Mouse (Mus musculus) gastrocnemius, postnatal 4 days (tissue): Measurements from ENCODE around the gene Mlph. TPM values are rescaled to one million over a fixed set of nuclear protein-coding genes. Genes with fewer than 3 reads are reported as not detected.

Experiments
- DNase-seq, 2 experiments: peaks; one replicate each; pipeline ENCODE4 v3.0.0; 2021 to 2022; ENCODE audit warnings: low spot score in 2 of 2, mixed read lengths in 2 of 2
- long read RNA-seq, 2 experiments: library from polyadenylated mRNA; stranded (forward); transcript quantifications; one replicate each; pipeline ENCODE4 v2.0.0; 2021
- total RNA-seq, 2 experiments: library from RNA; stranded (reverse); gene quantifications; 2 replicates each; pipeline ENCODE4 v1.2.3; 2021

The Mlph gene
- total RNA-seq, result under 1 TPM; 0.59 to 0.75 TPM
- long read RNA-seq, experiment 1, result 0 reads
- long read RNA-seq, experiment 2, partial matches to known transcripts, result 0 of 1 reads
- long read RNA-seq, experiment 2, other reads (novel, unspliced or antisense), result 1 of 1 reads

DNA sequence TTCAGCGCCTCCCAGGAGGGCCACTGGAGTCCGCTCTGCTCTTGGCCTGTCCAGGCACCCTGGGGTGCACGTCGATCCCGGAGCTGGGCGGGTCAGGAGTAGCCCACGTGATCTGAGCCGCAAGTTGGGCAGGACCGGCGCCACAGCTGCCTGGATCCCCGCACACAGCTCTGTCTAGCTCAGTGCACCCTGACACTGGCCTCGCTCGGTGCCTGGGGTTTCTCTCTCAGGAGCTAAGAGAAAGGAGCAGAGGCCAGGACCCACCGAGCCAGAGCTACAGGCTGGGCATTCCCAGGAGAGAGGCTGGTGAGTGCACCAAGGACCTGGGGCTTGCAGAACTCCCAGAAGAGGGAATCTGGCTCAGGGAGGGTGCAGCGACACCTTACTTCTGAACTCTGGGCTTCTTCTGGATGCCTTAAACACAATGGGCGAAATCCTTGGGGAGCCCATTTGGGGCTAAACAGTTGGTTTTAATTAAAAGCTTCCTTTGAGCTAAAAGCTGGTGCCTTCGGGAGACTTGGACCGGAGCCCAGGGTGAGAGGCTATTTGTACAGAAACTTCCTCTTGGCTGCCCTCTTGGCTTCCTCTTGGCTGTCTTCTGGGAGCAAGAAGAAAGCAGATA lies at the start of gene Mlph:
Gene Mlph (plus strand): TSS at position 138 of the 622 bp plus-strand sequence.
- peak in 1 of 2 experiments; percentile 43 for DNase-seq

DNA sequence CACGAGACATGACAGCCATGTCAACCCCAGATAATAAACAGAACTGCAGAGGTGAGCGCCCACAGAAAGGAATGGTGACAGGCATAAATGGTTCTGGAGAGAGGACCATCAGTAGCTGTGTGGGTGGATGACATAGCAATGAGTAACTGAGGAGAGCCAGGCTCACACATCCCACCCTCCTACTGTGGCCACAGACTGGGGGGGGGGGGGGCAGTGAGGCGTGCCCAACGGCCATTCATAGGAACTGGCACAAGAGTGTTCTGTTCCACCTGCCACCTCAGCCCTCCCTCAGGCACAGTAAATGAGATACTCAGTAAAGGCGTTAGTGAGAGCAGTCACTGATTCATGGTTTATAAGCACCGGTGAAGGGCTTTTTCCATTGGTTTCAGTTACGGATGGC lies 48.2 kb upstream of the Mlph start:
- DNase-seq, result no peak

DNA sequence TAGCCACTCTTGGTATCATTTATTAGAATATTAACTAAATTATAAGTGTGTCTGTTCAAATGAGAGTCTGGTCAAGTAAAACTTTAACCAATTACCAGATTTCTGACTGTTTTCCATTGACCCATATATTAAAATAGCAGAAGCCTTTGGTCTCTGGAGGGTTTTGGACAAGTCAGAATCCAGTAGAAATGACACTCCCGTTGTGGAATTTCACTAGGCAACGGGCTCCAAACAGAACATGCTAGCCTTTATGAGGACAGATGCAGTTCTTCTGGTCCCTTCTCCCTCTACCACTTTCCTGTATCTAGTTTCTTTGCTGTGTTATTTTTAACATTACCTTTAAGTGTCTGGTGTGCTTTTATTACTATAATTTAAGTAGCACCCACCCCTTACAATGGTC lies 44.3 kb upstream of the Mlph start:
- DNase-seq, result no peak

DNA sequence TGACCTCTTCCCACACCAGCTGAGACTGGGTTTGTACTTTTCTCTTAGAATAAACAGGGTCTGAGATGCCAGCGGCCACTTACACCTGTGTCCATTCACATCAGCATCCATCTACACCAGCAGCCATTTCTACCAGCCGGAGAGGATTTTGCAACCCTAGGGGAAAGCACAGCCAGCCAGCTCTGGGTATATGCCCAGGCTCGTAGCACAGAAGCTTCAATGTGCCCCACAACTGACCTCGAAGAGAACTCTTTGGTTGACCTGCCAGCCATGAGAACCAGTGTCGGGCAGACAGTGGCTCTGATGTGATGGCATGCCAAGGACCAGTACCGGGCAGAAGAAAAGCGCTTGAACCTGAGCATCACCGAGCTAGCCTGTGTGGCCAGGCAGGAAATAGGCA lies 39.5 kb upstream of the Mlph start:
- DNase-seq, result no peak

DNA sequence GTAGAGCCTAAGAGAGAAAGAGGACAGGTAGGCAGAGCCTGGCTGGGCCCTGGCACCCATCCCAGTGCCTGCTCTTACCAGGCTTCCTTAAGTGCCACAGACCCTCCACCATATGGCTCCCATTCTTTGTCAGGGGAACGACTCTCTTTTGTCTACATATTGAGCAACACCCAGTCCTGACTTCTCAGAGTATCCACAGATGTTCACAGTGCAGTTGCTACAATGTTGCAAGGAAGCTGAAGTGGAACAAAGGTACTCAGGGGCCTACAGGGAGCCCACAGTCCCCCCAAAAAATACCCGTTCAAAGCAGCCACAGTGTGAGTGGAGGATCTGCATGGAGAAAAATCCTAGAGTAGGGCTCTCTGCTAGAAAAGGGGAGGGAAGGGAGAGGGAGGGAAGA lies 38.9 kb upstream of the Mlph start:
- no peak for DNase-seq

DNA sequence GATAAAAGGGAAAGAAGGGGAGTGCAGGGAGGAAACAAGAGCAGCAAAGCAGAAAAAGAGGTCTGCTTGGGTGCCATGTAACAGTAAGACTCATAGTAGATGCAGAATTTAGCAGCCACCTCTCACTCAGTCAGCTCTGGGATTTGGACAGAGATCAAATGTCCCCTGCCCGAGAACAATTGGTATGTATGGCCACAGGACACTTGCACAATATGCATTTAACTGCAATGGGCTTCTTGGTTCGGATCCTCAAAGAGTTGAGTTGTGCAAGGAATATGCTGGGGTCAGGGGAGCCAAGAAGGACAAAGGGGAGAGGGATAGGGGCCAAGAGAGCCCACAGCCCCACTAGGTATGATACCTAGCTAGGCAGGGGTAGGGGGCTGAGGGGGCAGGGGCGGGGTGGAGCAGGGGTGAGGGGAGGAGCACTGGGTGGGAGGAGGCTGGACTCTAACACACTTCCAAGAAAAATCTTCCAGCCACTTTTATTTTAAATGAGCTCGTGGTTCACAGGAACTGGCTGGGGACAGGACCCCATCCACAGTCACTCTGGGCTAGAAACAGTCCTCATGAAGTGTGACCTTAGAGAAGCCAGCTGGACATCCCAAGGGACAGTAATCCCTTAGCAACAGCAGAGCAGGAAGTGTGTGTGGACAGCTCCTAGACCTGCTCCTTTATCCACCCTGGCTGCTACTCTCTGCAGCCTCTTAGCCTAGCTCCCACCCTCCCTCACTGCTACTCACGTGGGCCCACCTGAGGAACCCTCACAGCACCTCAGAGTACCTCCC lies 38.2 kb upstream of the Mlph start:
- DNase-seq, result no peak

DNA sequence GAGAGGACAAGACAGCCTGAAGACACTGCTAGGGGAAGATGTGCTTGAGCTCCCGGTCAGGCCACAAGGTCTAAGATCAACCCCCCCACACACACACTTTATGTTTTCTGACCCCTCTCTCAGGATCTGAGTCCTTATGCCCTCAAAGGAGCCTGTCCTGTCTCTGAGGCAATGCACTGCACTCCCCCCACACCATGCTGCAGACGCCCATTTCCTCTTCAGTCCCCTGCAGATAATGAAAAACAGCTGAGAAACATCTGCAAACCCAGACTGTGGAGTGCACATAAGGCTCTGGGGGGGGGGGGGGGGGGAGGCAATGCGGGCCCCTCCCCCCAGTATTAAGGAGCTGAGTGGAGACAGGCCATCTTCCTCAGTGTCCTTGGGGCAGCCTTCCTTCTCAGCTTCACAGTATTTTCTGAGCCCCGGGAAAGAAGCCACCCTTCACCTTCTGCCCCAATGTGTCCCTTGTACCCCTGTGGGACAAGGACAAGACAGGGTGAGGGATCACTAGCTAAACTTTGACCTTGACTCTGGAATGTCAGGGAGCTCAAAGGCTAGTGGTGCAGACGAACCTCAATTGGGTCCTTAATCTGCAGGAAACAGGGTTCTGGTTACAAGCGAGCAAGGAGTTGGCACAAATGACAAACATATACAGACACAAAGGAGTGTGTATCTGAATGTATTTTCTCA lies 29.0 kb upstream of the Mlph start:
- no peak for DNase-seq

DNA sequence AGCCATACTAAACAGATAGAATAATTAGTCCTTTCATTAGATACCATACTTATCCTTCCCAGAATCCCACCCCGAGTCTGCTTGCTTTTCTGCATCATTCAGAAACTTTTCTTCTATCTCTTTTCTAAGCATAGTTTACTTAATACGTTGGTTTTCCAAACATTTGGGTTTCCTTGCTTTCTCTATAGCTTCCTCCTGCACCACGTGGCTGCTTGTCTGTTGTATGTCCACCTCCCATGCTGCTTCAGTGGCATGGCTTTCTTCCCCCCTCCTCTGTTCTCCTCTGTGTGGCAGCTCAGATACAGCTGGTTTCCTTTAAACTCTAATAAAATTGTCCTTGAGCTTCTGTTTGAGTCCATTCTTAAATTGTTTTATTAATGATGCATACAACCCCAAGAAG lies 20.4 kb upstream of the Mlph start:
- DNase-seq, result no peak

DNA sequence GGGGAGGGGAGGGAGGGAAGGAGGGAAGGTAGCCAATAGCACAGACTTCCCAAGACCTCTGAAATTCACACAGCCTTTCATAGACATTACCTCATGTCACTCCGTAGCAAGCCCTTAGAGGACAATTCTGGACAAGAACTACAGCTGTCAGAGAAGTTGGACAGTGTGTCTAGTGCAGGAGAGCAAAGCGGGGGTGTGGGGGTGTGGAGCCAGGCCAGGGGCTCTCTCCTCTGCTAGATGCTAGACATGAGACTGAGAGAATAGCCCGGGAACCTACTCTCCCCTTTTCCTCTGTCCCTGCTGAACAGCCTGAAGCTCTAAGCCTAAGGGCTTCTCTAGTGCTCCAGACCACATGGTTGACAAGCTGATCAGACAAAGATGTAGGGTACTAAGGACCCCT lies 19.9 kb upstream of the Mlph start:
- DNase-seq, result peak in 1 of 2 experiments; percentile 51

DNA sequence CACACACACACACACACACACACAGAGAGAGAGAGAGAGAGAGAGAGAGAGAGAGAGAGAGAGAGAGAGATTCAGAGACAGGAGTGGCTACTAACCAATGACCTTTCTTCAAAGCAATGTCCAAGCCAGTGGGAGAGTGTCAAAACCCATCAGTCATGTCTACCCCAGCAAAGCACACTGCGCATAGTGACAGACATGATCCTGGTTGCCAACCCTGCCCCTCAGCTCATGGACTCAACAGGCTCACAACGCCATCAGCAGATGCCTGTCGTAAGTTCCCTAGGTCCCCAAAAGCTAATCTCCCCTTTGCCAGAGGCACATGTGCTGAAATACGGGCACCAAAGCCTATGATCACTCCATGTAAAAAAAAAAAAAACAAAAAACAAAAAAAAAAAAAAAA lies 18.6 kb upstream of the Mlph start:
- DNase-seq, result no peak

DNA sequence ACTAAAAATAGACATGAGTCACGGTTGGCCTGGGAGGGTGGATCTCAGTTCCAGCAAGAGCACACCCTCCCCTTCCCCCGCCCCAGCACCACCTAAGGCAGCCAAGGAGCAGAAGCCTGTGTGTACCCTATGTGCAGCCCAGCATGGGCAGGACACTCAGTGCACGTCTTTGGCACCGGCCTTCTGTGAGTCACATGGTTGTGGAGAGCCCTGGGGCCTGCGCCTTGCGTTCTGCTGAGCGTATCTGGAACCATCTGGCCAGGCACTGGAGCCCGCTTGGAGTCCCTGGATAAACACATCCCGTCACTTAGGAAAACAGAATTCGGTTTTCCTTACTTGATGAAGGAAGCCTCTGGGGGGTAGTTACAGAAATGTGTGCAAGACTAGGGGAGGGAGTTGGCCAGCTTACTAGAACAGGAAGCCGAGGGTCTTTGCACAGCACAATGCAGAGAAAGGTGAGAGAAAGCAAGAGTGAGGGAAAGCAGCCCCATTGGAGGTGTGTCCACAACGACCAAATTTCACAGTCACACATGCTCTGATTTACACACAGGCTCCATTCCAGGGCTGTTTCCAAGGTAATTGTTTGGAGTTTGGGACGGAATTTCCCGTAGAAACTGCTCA lies 18.0 kb upstream of the Mlph start:
- DNase-seq, result peak; percentile 43 to 72

DNA sequence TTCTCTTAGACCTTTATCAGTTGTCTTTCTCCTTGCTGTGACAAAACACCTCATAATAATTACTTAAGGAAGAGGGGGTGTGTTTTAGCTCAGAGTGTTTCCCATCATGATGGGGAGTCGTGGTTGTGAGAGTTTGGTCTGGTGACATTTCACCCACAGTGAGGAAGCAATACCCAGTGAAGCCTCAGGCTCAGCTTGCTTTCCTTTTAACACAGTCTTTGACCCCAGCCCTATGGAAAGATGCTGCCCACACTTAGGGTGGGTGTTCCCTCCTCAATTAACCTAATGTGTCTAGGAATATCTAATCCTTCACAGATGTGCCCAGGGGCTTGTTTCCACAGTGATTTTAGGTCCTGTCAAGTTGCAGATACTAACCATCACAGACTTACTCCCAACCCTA lies 16.9 kb upstream of the Mlph start:
- DNase-seq, result no peak

DNA sequence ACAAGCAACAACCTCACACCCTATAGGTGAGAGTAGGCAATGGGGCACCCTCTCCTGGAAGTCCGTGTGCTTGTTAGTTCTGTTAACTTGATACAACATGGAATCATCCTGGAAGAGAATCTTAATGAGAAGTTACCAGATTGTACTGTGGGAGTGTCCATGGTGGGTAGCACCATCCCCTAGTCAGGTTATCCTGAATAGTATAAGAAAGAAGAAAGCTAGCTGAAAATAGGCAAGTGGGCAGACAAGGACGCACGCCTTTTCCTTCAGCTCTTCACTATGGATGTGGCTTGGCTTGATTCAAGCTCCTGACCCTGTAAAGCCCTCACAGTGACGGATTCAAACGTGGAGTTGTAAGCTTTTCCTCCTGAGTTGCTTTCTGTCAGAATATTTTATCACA lies 15.1 kb upstream of the Mlph start:
- no peak for DNase-seq

DNA sequence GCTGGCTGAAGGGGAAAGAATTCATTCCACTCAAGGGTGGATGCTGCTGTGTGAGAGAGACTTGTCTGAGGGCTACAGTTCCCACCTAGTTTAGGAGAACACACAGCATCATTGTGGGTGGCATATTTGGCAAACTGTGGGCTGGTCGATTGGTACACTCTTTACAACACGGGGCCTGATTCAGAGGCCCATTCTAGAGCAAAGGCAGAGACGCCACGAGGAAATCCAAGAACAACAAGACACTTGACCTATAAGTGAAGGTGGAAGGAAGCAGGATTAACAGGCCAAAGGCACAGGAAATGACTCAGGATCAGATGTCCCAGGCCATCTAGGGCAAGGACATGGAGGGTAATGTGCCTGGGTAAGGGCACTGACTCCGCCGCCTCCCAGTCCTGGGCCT lies 14.5 kb upstream of the Mlph start:
- no peak for DNase-seq

DNA sequence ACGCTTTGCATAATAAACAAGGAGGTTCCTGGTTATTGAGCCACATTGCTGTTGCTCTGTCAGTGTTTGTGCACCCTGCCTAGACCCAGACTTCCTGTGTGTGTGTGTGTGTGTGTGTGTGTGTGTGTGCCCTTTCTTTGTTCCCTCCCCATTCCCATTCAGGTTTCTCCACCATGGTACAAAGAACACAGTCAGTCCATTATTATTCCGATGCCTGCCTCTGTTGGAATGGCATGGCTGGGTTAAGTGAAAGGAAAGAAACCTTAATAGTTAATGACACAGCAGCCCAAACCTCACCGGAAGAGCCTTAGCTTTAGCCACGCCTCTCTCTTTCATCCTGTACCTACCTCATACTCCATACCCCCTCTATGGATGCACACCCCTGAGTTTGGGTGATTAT lies 13.6 kb upstream of the Mlph start:
- no peak for DNase-seq

DNA sequence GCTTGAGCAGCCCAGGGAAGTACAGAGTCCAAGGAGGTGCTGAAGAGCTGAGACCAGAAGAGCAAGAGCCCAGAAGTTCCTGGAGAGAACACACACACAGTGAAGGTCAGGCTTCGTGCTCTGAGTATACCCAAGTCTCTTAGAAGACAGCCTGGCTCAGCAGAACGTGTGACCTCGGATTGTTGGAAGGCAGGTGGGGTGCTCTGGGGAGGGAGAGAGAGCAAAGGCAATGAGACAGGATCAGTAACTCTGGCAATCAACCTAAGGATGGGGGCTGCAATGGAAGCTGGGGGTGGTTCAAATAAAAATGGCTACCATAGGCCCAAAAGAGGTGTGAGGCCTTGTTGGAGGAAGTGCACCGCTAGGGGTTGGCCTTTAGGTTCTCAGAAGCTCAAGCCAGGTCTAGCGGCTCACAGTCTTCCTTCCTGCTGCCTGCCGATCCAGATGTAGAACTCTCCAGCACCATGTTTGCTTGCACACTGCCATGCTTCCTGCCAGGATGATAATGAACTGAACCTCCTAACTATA lies 13.1 kb upstream of the Mlph start:
- no peak for DNase-seq

DNA sequence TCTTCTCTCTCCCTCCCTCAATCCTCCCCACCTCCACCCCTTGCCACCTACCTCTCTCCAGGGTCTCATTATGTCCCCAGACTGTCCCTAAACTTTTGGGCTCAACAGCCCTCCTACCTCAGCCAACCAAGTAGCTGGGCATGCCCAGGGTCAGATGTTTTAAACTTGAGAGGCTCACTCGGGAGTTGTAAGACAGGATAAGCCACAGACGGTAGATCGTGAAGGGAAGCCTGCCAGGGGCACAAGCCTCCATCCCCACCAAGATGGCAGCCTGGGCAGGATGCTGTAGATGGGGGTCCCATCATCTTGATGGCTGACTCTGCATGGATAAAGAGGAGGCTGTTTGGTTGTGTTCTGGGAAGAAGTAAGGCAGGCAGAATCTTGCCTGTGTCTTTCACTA lies 12.1 kb upstream of the Mlph start:
- no peak for DNase-seq

DNA sequence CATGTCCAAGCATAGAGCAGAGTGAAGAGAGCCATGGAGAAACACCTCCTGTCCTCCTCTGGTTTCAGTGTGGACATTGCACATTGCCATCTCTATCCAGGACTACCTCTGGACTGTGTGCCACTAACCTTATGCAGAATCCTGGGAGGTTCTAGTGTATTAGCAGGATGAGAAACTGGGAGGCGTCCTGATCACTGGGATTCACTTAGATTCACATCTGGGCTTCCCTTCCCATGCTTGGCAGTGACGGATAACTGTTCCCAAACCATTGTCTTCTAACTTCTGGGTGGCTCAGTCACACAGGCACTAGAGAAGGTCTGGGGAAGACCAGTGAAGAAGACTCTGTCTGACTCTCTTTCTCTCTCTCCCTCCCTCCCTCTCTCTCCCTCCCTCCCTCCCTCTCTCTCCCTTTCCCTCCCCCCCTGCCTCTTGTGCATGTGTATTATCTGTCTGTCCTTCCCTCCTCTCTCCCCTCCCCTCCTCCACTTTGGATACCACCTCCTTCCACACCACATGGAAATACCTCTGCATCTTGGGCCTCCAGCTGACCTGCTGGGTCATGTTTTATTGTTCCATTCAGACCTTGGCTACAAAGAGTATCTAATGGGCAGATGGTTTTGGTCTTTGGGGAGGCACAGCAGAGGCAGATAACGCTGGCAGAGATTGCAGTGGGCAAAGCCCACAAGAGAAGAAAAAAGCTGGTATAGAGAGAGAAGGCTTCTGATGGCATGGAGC lies 11.5 kb upstream of the Mlph start:
- DNase-seq, result no peak

DNA sequence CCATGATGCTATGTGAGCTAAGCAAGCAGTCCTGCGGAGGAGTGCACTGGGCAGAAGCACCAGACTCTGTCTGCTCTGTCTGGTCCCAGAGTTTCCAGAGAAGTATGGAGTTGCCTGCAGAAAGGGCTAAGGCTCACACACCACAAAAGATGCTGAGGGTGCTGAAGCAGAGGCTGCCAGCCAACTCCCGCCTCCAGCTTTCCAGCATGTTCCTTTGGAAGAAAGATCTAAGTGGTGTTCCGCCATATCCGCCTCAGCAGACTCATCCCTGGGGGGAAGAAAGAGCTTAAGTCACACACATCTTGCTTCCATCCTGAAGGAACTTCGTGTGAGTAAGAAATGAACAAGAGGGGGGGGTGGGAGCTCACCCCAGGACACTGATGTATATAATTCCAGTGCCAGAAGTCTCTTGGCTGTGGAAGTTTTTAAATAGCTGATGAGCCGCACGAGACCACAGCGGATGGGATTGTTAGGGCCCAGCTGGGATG lies 10.9 kb upstream of the Mlph start:
- DNase-seq, result peak in 1 of 2 experiments; percentile 48

DNA sequence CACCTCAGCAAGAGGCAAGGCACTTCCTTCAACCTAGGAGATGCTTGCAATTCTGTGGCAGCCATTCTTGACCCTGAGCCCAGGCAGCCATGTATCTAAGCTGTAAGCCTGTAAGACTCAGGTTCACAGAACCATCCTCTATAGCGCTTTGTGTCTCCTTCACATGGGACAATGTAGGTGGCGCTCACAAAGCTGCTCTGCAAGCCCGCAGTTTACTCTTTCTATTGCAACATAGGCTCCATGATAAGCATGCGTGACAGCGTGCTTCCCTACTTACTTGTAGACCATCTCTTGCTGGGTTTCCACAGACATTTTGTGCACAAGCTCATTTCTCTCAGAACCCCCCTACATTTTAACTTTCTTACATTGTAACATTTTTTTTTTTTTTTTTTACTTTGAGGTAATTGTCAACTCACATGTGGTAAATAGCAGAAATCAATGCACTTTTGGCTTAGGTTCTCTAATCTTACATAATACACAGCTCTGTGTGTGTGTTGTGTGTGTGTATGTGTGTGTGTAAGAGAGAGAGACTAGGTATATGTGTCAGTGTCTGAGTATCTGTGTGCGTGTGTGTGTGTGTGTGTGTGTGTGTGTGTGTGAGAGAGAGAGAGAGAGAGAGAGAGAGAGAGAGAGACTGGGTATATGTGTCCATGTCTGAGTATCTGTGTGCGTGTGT lies 10.0 kb upstream of the Mlph start:
- no peak for DNase-seq
